Mouse (Mus musculus): ENCODE data around the gene Ptgs1. TPM values are rescaled to one million over a fixed set of nuclear protein-coding genes. Genes with fewer than 3 reads are reported as not detected.

The Ptgs1 gene
- polyA plus RNA-seq, 1 experiment: 122 TPM

- Histone ChIP-seq H3K36me3 (ENCODE audit: control insufficient read depth, insufficient read depth) (no peaks in the 10 kb centered on the region), H3K79me2 (ENCODE audit: control insufficient read depth, insufficient read depth) (no peaks in the 10 kb centered on the region), H3K4me2 (ENCODE audit: low read depth) (no peak overlapping the region), H3K4me3 (no peak overlapping the region), H3K27me3 (ENCODE audit: control insufficient read depth, insufficient read depth, insufficient read length) (no peaks in the 10 kb centered on the region), H3ac (ENCODE audit: control insufficient read depth, insufficient read length) (no peak overlapping the region)
- no peak for TF ChIP-seq TCF12 (IDR thresholded peaks at IDR 0.05; ENCODE audit: insufficient read depth, poor library complexity, severe bottlenecking)
Observed at GRCm38 (mm10) chr2:36269458-36269857, 39.2 kb downstream of the Ptgs1 start.

GRCm38 (mm10) chr2:36270186-36270585 lies 40.0 kb downstream of the Ptgs1 start:
- Histone ChIP-seq H3K36me3 (ENCODE audit: control insufficient read depth, insufficient read depth) (no peaks in the 10 kb centered on the region), H3K27me3 (ENCODE audit: control insufficient read depth, insufficient read depth, insufficient read length) (no peaks in the 10 kb centered on the region), H3ac (ENCODE audit: control insufficient read depth, insufficient read length) (no peak overlapping the region), H3K4me2 (ENCODE audit: low read depth) (no peak overlapping the region), H3K79me2 (ENCODE audit: control insufficient read depth, insufficient read depth) (no peaks in the 10 kb centered on the region), H3K4me3 (no peak overlapping the region)
- no peak for TF ChIP-seq MAX (IDR thresholded peaks at IDR 0.05; ENCODE audit: low read depth)
- no peak for TF ChIP-seq REST (IDR thresholded peaks at IDR 0.05; ENCODE audit: insufficient read depth, insufficient read length)
- no peak for TF ChIP-seq MYOG (IDR thresholded peaks at IDR 0.05; ENCODE audit: control insufficient read depth in 1 of 3, insufficient read depth in 1 of 3, insufficient read length in 2 of 3, low read depth in 2 of 3)
- no peak for TF ChIP-seq MYOD1 (IDR thresholded peaks at IDR 0.05; ENCODE audit: control insufficient read depth in 1 of 3, insufficient read length in 2 of 3, low read depth in 2 of 3)
- no peak for TF ChIP-seq SRF (IDR thresholded peaks at IDR 0.05; ENCODE audit: control insufficient read depth, insufficient read length, low read depth)
- TF ChIP-seq POLR2A (IDR thresholded peaks at IDR 0.05; ENCODE audit: insufficient read length, low read depth): no peak
- TF ChIP-seq TCF3 (IDR thresholded peaks at IDR 0.05; ENCODE audit: insufficient read length, low read depth): no peak
- TF ChIP-seq CEBPB (IDR thresholded peaks at IDR 0.05; ENCODE audit: insufficient read depth, poor library complexity, severe bottlenecking): no peak
- no peak for TF ChIP-seq TCF12 (IDR thresholded peaks at IDR 0.05; ENCODE audit: insufficient read depth, poor library complexity, severe bottlenecking)
- no peak for TF ChIP-seq POLR2AphosphoS2 (IDR thresholded peaks at IDR 0.05; ENCODE audit: insufficient read length, low read depth)
- TF ChIP-seq E2F4 (IDR thresholded peaks at IDR 0.05; ENCODE audit: insufficient read depth): no peak
- no peak for TF ChIP-seq USF1 (IDR thresholded peaks at IDR 0.05; ENCODE audit: low read depth)

- no peak for TF ChIP-seq MYOD1 (IDR thresholded peaks at IDR 0.05; ENCODE audit: control insufficient read depth in 1 of 3, insufficient read length in 2 of 3, low read depth in 2 of 3)
- no peak for TF ChIP-seq POLR2AphosphoS2 (IDR thresholded peaks at IDR 0.05; ENCODE audit: insufficient read length, low read depth)
- no peak for TF ChIP-seq POLR2A (IDR thresholded peaks at IDR 0.05; ENCODE audit: insufficient read length, low read depth)
- TF ChIP-seq MYOG (IDR thresholded peaks at IDR 0.05; ENCODE audit: control insufficient read depth in 1 of 3, insufficient read depth in 1 of 3, insufficient read length in 2 of 3, low read depth in 2 of 3): no peak
- no peak for TF ChIP-seq TCF12 (IDR thresholded peaks at IDR 0.05; ENCODE audit: insufficient read depth, poor library complexity, severe bottlenecking)
- TF ChIP-seq USF1 (IDR thresholded peaks at IDR 0.05; ENCODE audit: low read depth): no peak
- TF ChIP-seq CEBPB (IDR thresholded peaks at IDR 0.05; ENCODE audit: insufficient read depth, poor library complexity, severe bottlenecking): no peak
- no peak for TF ChIP-seq E2F4 (IDR thresholded peaks at IDR 0.05; ENCODE audit: insufficient read depth)
- Histone ChIP-seq H3K27me3 (ENCODE audit: control insufficient read depth, insufficient read depth, insufficient read length) (no peaks in the 10 kb centered on the region), H3ac (ENCODE audit: control insufficient read depth, insufficient read length) (no peak overlapping the region), H3K4me3 (no peak overlapping the region), H3K4me2 (ENCODE audit: low read depth) (no peak overlapping the region), H3K79me2 (ENCODE audit: control insufficient read depth, insufficient read depth) (no peaks in the 10 kb centered on the region), H3K36me3 (ENCODE audit: control insufficient read depth, insufficient read depth) (no peaks in the 10 kb centered on the region)
Observed at GRCm38 (mm10) chr2:36271085-36271484, 40.9 kb downstream of the Ptgs1 start.

GRCm38 (mm10) chr2:36272288-36272950 lies 42.2 kb downstream of the Ptgs1 start:
- no peaks in the 10 kb centered on the region for H3K36me3 ChIP-seq (ENCODE audit: control insufficient read depth, insufficient read depth)
- H3K4me3 ChIP-seq: no peak overlapping the region
- H3ac ChIP-seq (ENCODE audit: control insufficient read depth, insufficient read length): no peak overlapping the region
- H3K27me3 ChIP-seq (ENCODE audit: control insufficient read depth, insufficient read depth, insufficient read length): no peaks in the 10 kb centered on the region
- TF ChIP-seq POLR2A (IDR thresholded peaks at IDR 0.05; ENCODE audit: insufficient read length, low read depth) (no peak), SRF (IDR thresholded peaks at IDR 0.05; ENCODE audit: control insufficient read depth, insufficient read length, low read depth) (no peak), TCF12 (IDR thresholded peaks at IDR 0.05; ENCODE audit: insufficient read depth, poor library complexity, severe bottlenecking) (no peak)
- no peak overlapping the region for H3K4me2 ChIP-seq (ENCODE audit: low read depth)
- H3K79me2 ChIP-seq (ENCODE audit: control insufficient read depth, insufficient read depth): no peaks in the 10 kb centered on the region

GRCm38 (mm10) chr2:36276454-36276853 lies 46.2 kb downstream of the Ptgs1 start:
- H3ac ChIP-seq (ENCODE audit: control insufficient read depth, insufficient read length): no peak overlapping the region
- no peaks in the 10 kb centered on the region for H3K36me3 ChIP-seq (ENCODE audit: control insufficient read depth, insufficient read depth)
- no peaks in the 10 kb centered on the region for H3K79me2 ChIP-seq (ENCODE audit: control insufficient read depth, insufficient read depth)
- no peaks in the 10 kb centered on the region for H3K27me3 ChIP-seq (ENCODE audit: control insufficient read depth, insufficient read depth, insufficient read length)
- H3K4me3 ChIP-seq: no peak overlapping the region
- H3K4me2 ChIP-seq (ENCODE audit: low read depth): peak overlapping the region; percentile 44
- no peak for TF ChIP-seq POLR2AphosphoS2 (IDR thresholded peaks at IDR 0.05; ENCODE audit: insufficient read length, low read depth)
- TF ChIP-seq REST (IDR thresholded peaks at IDR 0.05; ENCODE audit: insufficient read depth, insufficient read length): no peak
- TF ChIP-seq TCF12 (IDR thresholded peaks at IDR 0.05; ENCODE audit: insufficient read depth, poor library complexity, severe bottlenecking): no peak
- no peak for TF ChIP-seq CEBPB (IDR thresholded peaks at IDR 0.05; ENCODE audit: insufficient read depth, poor library complexity, severe bottlenecking)
- TF ChIP-seq E2F4 (IDR thresholded peaks at IDR 0.05; ENCODE audit: insufficient read depth): no peak
- TF ChIP-seq SRF (IDR thresholded peaks at IDR 0.05; ENCODE audit: control insufficient read depth, insufficient read length, low read depth): no peak
- no peak for TF ChIP-seq TCF3 (IDR thresholded peaks at IDR 0.05; ENCODE audit: insufficient read length, low read depth)
- no peak for TF ChIP-seq USF1 (IDR thresholded peaks at IDR 0.05; ENCODE audit: low read depth)
- TF ChIP-seq MAX (IDR thresholded peaks at IDR 0.05; ENCODE audit: low read depth): no peak
